Comparison of ENCODE assay signal across 16 mouse cellular contexts in the genomic region with DNA sequence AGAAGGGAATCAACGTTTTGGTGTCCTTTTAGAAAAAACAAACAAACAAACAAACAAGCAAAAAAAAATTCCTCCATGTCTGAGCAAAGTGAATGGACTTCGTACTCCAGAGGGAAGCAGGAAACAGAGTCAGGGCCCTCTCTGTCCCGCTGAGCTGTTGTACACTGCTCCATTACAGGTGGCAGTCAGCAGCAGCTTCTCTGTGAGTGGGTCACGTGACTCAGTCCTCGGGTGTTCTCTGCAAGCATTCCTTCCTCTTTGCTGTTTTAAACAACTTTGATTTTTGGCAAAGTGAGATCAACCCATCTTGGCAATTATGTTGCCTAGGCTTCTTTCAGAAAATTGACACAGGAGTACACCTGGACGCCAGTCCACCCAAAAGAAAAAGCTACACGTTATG.
A peak's percentile ranks its signal among the peaks of the same experiment; 100 is the strongest.
DNase-seq lines count a peak whose midpoint lies in the region; ATAC-seq and TF ChIP-seq lines count a peak whose summit lies in the region.
"Had no signal": no experiment of that assay in that cellular context is flagged by ENCODE, and none has a peak within 500 bp of the region (broad histone marks: within the 10 kb centered on the region; RNA-seq: fewer than 3 reads in every experiment).

No protein-coding gene starts in this region.

- H3K36me3 ChIP-seq in thymus, adult 2 months (ENCODE audit: control insufficient read depth, insufficient read depth, low read length): no peaks in the 10 kb centered on the region
- no peaks in the 10 kb centered on the region for H3K36me3 ChIP-seq in hindbrain, postnatal 0 days (ENCODE audit: insufficient read depth, low read length)
- H3K36me3 ChIP-seq: forebrain, embryonic 12.5 days had no signal

- H3K9me3 ChIP-seq in hindbrain, postnatal 0 days (ENCODE audit: low read length): no peaks in the 10 kb centered on the region
- H3K9me3 ChIP-seq: forebrain, embryonic 12.5 days had no signal

- H3K4me2 ChIP-seq in hindbrain, postnatal 0 days (ENCODE audit: low read depth, low read length): no peak overlapping the region
- H3K4me2 ChIP-seq: forebrain, embryonic 12.5 days; heart, embryonic 11.5 days; liver, embryonic 11.5 days had no signal

- no peak for TF ChIP-seq CTCF in thymus, adult 2 months (IDR thresholded peaks at IDR 0.05; ENCODE audit: borderline replicate concordance, control insufficient read depth, extremely low read depth, insufficient read depth, low read length, poor library complexity)
- no peak for TF ChIP-seq CTCF in hindbrain, postnatal 0 days (IDR thresholded peaks at IDR 0.05; ENCODE audit: low read depth)

- no peaks in the 10 kb centered on the region for H3K27me3 ChIP-seq in thymus, adult 2 months (ENCODE audit: control insufficient read depth, insufficient read depth, low read length)
- H3K27me3 ChIP-seq in hindbrain, postnatal 0 days (ENCODE audit: insufficient read depth, low read length): no peaks in the 10 kb centered on the region
- H3K27me3 ChIP-seq: forebrain, embryonic 12.5 days had no signal

- WGBS in thymus, adult 2 months: 34% methylated on average over 7 of the region's 7 CpGs
- 78% methylated on average over 7 of the region's 7 CpGs for WGBS in hindbrain, postnatal 0 days

- TF ChIP-seq POLR2A in thymus, adult 2 months (IDR thresholded peaks at IDR 0.05; ENCODE audit: control insufficient read depth, extremely low read depth, insufficient read depth, low read length, poor library complexity): no peak

- no peak overlapping the region for H3K27ac ChIP-seq in thymus, adult 2 months (ENCODE audit: control insufficient read depth, insufficient read depth, low read length)
- no peak overlapping the region for H3K27ac ChIP-seq in hindbrain, postnatal 0 days
- H3K27ac ChIP-seq: forebrain, embryonic 12.5 days; kidney, postnatal 0 days had no signal

- peaks cover 4% of the 10 kb centered on the region; the same call in 1 of the 2 replicates for H3K4me1 ChIP-seq in thymus, adult 2 months (replicated peaks; ENCODE audit: control insufficient read depth, insufficient read depth, low read length)
- no peaks in the 10 kb centered on the region for H3K4me1 ChIP-seq in hindbrain, postnatal 0 days (ENCODE audit: insufficient read depth, low read length)
- H3K4me1 ChIP-seq: forebrain, embryonic 12.5 days had no signal

- H3K4me3 ChIP-seq in thymus, adult 2 months (ENCODE audit: control insufficient read depth, insufficient read depth, low read length): no peak overlapping the region
- H3K4me3 ChIP-seq in hindbrain, postnatal 0 days (ENCODE audit: low read length): no peak overlapping the region
- H3K4me3 ChIP-seq: forebrain, embryonic 12.5 days had no signal

- ATAC-seq in activated CD4-positive, CD25-positive, alpha-beta regulatory T cell, adult 4 months: peak; percentile 57
- ATAC-seq in hindbrain, postnatal 0 days: no peak

- H3K9ac ChIP-seq in hindbrain, postnatal 0 days (replicated peaks; ENCODE audit: low read length): no peak overlapping the region
- H3K9ac ChIP-seq: forebrain, embryonic 12.5 days had no signal

- peak; percentile 22 to 42 for DNase-seq in B cell, adult 2 months
- peak; percentile 46 for DNase-seq in CD4-positive helper T cell, adult 2 months (ENCODE audit: low read depth, low spot score)
- peak; percentile 44 for DNase-seq in thymus, adult 2 months
- DNase-seq in hindbrain, postnatal 0 days (ENCODE audit: low spot score): no peak
- no peak for DNase-seq in cerebellum, postnatal 25 days
- no peak for DNase-seq in c-Kit-positive CD71-positive TER-119-positive erythroid progenitor cells, embryonic 14.5 days (ENCODE audit: low spot score)
- DNase-seq: adrenal gland, postnatal 25 days; cerebellum, adult 9-10 months; gastrocnemius, postnatal 36 days; heart, postnatal 36 days; right cerebral cortex, postnatal 25 days had no signal

Comparison
In these comparisons a context has a peak if more than half of its experiments do, and no peak if none do; other contexts are left out.
1. DNase-seq: peak in B cell, adult 2 months (2 of 2), CD4-positive helper T cell, adult 2 months (single experiment) and thymus, adult 2 months (single experiment); none in hindbrain, postnatal 0 days (single experiment), cerebellum, postnatal 25 days (0 of 2) and c-Kit-positive CD71-positive TER-119-positive erythroid progenitor cells, embryonic 14.5 days (single experiment).